Mouse (Mus musculus) gastrocnemius, postnatal 14 days (tissue): ENCODE results near the gene Mrpl24. TPM values are rescaled to one million over a fixed set of nuclear protein-coding genes. Genes with fewer than 3 reads are reported as not detected.
A peak's percentile ranks its signal among the peaks of the same experiment; 100 is the strongest.

Experiments used
- DNase-seq: peaks from one replicate; pipeline ENCODE4 v3.0.0; 2021; ENCODE audit warnings: mixed read lengths
- intact Hi-C: fragments of 180-260 bp; cut with DNase I; formaldehyde crosslinking; loops from one replicate; pipeline ENCODE4 v1.15.1; 2025; ENCODE audit warnings: low total_unique reads
- total RNA-seq, 2 experiments: library from RNA; stranded (reverse); gene quantifications; 2 replicates each; pipeline ENCODE4 v1.2.3; 2021

Mrpl24 gene
- total RNA-seq, 2 experiments from 2014 or later = 42.1 to 46.5 TPM

- intact Hi-C loops = loop anchor here (10.0 kb wide), 1 partner anchor 112 kb away; the partner anchor contains the start of gene Naxe
- DNase-seq = no peak
Observed at GRCm38 (mm10) chr3:87942471-87942870, 23.2 kb downstream of the Mrpl24 start.

- intact Hi-C loops = loop anchor here (10.0 kb wide), 1 partner anchor 111 kb away; the partner anchor contains the start of gene Naxe
- no peak for DNase-seq
Observed at GRCm38 (mm10) chr3:87943586-87943985, 24.3 kb downstream of the Mrpl24 start.

GRCm38 (mm10) chr3:87944838-87945600 is 25.7 kb downstream of the Mrpl24 start:
- intact Hi-C loops = loop anchor here (10.0 kb wide), 1 partner anchor 110 kb away; the partner anchor contains the start of gene Naxe
- DNase-seq = peak; percentile 50

GRCm38 (mm10) chr3:87945781-87946540 is 26.7 kb downstream of the Mrpl24 start:
- intact Hi-C loops = loop anchor here (10.0 kb wide), 1 partner anchor 109 kb away; the partner anchor contains the start of gene Naxe
- DNase-seq = no peak

GRCm38 (mm10) chr3:87946541-87946860 is 27.2 kb downstream of the Mrpl24 start:
- intact Hi-C loops = loop anchor here (10.0 kb wide), 1 partner anchor 108 kb away; the partner anchor contains the start of gene Naxe

GRCm38 (mm10) chr3:87947056-87947810 is 27.9 kb downstream of the Mrpl24 start:
- intact Hi-C loops = loop anchor here (10.0 kb wide), 1 partner anchor 108 kb away; the partner anchor contains the start of gene Naxe

More at GRCm38 (mm10) chr3:87946541-87946860, 27.2 kb downstream of the Mrpl24 start:
- DNase-seq = no peak

GRCm38 (mm10) chr3:87947811-87948199 is 28.5 kb downstream of the Mrpl24 start:
- no peak for DNase-seq
- intact Hi-C loops = loop anchor here (10.0 kb wide), 1 partner anchor 107 kb away; the partner anchor contains the start of gene Naxe

More at GRCm38 (mm10) chr3:87947056-87947810, 27.9 kb downstream of the Mrpl24 start:
- DNase-seq = no peak

GRCm38 (mm10) chr3:87948378-87949265 is 29.3 kb downstream of the Mrpl24 start, which contains the start of gene Crabp2:
Gene Crabp2 (plus strand): TSS chr3:87948666.
- intact Hi-C loops = loop anchor here (10.0 kb wide), 1 partner anchor 106 kb away; the partner anchor contains the start of gene Naxe
- DNase-seq = no peak

- DNase-seq = no peak
- intact Hi-C loops = loop anchor here (10.0 kb wide), 1 partner anchor 105 kb away; the partner anchor contains the start of gene Naxe
Observed at GRCm38 (mm10) chr3:87949266-87949954, 30.1 kb downstream of the Mrpl24 start.

GRCm38 (mm10) chr3:87949955-87950515 is 30.7 kb downstream of the Mrpl24 start:
- no peak for DNase-seq
- intact Hi-C loops = loop anchor here (10.0 kb wide), 1 partner anchor 105 kb away; the partner anchor contains the start of gene Naxe

GRCm38 (mm10) chr3:87951946-87952345 is 32.6 kb downstream of the Mrpl24 start:
- intact Hi-C loops = no loop called here
- DNase-seq = no peak

- DNase-seq = no peak
- intact Hi-C loops = no loop called here
Observed at GRCm38 (mm10) chr3:87952440-87952839, 33.1 kb downstream of the Mrpl24 start.

GRCm38 (mm10) chr3:87958056-87958455 is 38.8 kb downstream of the Mrpl24 start:
- DNase-seq = no peak
- intact Hi-C loops = no loop called here

- no peak for DNase-seq
- intact Hi-C loops = no loop called here
Observed at GRCm38 (mm10) chr3:87958476-87958875, 39.2 kb downstream of the Mrpl24 start.

GRCm38 (mm10) chr3:87958967-87959366 is 39.7 kb downstream of the Mrpl24 start:
- intact Hi-C loops = no loop called here
- DNase-seq = no peak

GRCm38 (mm10) chr3:87959371-87959770 is 40.1 kb downstream of the Mrpl24 start:
- intact Hi-C loops = no loop called here
- no peak for DNase-seq

- no peak for DNase-seq
- intact Hi-C loops = loop anchor here (2.0 kb wide), 1 partner anchor 23 kb away; no protein-coding TSS in a partner anchor
Observed at GRCm38 (mm10) chr3:87960191-87960585, 40.9 kb downstream of the Mrpl24 start.
